Mouse (Mus musculus) cortical plate, adult 2 months (tissue): ENCODE measurements around the gene Slc6a19.

Experiments used
- CTCF ChIP-seq: fragments of 200-500 bp; IDR thresholded peaks from 2 replicates; pipeline ENCODE4 v1.5.1; 2011; ENCODE audit warnings: mild to moderate bottlenecking, control low read depth, low read length; ENCODE audit not compliant: insufficient read depth; ENCODE audit errors: extremely low read depth
- POLR2A ChIP-seq: fragments of 200-500 bp; IDR thresholded peaks from 2 replicates; pipeline ENCODE4 v1.6.1; 2011; ENCODE audit warnings: mild to moderate bottlenecking, low read length, control low read depth; ENCODE audit not compliant: insufficient read depth; ENCODE audit errors: extremely low read depth

DNA sequence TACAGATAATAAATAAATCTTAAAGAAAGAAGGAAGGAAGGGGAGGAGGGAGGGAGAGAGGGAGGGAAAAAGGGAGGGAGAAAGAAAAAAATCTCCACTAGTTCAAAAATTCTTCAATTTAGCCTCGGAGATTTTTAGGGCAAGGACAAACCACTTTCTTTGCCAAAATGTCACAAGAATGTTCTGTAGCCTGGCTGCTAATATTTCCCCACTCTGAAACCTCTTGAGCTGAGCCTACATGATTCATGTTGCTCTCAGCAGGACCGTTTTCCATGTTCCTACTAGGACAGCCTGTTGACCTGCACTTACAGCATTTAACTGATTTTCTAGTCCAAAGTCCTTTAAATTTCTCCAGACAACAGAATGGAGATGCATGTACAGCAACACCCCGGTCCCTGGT, 49.7 kb downstream of the Slc6a19 start:
- TF ChIP-seq CTCF, result no peak
- TF ChIP-seq POLR2A, result no peak
